Mouse (Mus musculus): ENCODE results near the gene Zfp644. TPM values are rescaled to one million over a fixed set of nuclear protein-coding genes. Genes with fewer than 3 reads are reported as not detected.

Gene Zfp644
- total RNA-seq, 2 experiments from 2014 or later: 95.4 to 98.2 TPM

DNA sequence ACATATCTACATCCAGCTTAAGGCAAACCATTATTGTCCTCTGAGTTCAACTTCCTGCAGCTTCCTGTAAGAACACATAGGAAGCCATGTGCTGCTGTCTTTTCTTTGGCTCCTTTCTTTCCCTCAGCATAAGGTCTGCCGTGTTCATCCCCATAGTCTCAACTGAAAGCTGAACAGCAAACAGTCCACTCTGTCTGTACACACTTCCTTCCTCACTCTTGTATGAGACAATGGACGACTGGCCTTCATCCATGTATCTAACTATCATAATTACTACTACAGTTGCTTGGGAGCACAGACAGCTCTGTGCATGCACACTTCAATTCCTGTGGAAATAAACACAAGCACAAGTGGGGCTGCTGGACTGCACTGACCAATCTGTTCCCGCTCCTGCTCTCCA, 25.2 kb downstream of the Zfp644 start:
- DNase-seq (ENCODE audit: extremely low spot score in 1 of 2, low spot score in 1 of 2): no peak

- DNase-seq (ENCODE audit: extremely low spot score in 1 of 2, low spot score in 1 of 2): no peak
Measured at GRCm38 (mm10) chr5:106664910-106665309, 32.2 kb downstream of the Zfp644 start.

DNA sequence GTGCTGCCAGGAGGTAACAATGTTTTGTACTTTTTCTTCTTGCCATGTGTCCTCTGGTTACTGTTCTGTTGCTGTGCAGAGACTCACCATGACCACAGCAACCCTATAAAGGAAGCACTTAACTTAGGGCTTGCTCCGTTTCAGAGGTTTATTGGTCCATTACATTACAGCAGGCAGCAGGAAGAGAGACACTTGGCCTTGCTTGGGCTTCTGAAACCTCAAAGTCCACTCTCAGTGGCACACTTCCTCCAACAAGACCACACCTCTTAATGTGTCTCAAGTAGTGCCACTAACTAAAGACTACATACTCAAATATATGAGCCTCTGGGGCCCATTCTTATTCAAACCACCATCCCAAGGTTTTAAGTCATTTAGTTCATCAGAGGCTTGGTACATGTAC, 36.2 kb downstream of the Zfp644 start:
- DNase-seq (ENCODE audit: extremely low spot score in 1 of 2, low spot score in 1 of 2): no peak

- DNase-seq (ENCODE audit: extremely low spot score in 1 of 2, low spot score in 1 of 2): no peak
Measured at GRCm38 (mm10) chr5:106652790-106653328, 44.2 kb downstream of the Zfp644 start.

DNA sequence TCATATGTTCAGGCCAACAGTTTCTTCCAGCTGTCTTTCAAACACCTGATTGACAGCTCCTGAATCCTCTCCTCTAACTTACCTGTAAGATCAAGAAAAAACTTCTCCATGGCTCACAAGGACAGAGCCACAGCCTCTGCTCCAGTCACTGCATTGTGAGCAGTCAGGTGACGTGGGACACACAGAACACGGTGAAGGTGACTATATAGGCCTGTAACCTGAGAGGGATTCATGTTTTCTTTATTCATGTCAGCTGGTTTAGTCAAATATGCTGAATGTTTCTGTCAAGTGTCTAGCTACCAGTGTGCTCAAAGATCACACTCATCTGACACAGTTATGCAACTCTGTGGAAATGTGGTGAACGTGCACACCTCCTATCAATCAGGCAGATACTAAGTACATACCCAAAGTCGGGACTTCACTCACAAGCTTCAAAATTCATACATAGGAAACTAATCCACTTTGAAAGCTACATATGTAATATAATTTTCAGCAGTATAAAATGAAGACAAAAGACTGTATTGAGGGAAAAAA, 44.8 kb downstream of the Zfp644 start:
- no peak for DNase-seq (ENCODE audit: extremely low spot score in 1 of 2, low spot score in 1 of 2)

DNA sequence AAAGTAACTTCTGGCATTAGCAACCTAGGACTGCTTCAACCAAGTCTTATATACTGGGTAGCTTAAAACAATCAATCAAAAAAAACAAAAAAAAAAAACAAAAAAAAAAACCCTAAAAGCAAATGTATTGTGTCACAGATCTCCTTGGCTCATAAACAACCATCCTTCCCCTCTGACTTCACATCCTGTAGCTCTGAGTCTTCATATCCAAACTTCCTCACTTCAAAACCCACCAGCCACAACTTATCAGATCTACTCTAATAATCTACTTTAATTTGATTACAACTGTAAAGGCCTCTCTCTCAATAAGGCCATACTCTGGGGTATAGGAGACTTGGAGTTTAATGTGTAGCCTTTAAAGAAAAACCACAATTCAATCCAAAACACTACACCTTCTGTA, 47.1 kb downstream of the Zfp644 start:
- no peak for DNase-seq (ENCODE audit: extremely low spot score in 1 of 2, low spot score in 1 of 2)

DNA sequence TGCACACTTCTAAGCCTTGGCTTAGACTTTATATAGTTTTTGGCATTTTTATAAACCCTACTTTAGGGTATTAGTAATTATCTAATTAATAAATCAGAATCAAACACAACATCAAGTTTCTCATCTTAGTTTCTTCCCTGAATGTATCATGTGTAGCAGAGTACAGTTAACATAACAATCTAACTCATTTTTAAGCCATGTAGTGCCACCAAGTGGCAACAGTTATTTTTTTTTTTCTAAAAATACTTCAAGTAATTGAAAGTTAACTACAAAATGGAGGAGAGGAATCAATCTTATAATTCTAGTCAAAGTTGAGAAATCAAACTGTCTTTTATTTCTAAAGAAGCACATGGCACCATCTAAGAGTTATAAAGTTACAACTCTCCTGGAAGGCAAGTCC, 47.6 kb downstream of the Zfp644 start:
- no peak for DNase-seq (ENCODE audit: extremely low spot score in 1 of 2, low spot score in 1 of 2)

DNA sequence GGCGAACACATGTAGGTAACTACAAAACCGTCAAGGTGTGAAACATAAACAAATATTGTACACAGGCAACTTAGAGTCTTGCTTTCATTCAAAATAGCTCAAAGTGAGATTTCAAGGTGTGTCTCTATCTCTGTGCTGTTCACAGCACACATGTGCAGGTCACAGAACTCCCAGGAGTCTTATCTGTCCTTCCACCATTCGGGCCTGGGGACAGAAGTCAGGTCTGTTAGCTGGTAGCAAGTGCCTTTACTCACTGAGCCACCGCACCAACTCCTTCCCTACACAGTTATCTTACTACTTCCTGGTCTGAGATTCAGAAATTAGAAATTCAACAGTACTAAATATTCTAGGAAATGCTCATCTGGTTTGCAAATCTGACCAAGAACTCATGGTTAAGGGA, 53.7 kb downstream of the Zfp644 start:
- no peak for DNase-seq (ENCODE audit: extremely low spot score in 1 of 2, low spot score in 1 of 2)

DNA sequence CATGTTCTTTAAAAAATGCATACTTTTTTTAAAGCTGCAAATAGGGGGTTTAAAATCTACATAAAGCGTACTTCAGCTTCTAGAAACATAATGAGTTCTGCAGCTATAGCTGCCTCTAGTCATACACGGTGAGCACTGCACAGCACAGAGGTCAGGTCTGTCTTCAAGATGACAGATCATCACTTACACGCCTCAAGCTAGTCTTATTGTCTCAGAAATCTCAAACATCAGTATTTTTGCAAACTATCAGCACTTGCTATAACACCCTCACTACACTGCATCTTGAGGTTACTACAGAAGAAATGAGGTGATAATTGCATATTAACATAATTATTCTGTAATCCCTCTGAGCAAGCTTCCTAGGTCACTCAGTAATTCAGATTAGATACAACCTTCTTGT, 55.2 kb downstream of the Zfp644 start:
- DNase-seq (ENCODE audit: extremely low spot score in 1 of 2, low spot score in 1 of 2): no peak

- DNase-seq (ENCODE audit: extremely low spot score in 1 of 2, low spot score in 1 of 2): no peak
Measured at GRCm38 (mm10) chr5:106640235-106640809, 56.8 kb downstream of the Zfp644 start.

- no peak for DNase-seq (ENCODE audit: extremely low spot score in 1 of 2, low spot score in 1 of 2)
Measured at GRCm38 (mm10) chr5:106639627-106640026, 57.5 kb downstream of the Zfp644 start.

DNA sequence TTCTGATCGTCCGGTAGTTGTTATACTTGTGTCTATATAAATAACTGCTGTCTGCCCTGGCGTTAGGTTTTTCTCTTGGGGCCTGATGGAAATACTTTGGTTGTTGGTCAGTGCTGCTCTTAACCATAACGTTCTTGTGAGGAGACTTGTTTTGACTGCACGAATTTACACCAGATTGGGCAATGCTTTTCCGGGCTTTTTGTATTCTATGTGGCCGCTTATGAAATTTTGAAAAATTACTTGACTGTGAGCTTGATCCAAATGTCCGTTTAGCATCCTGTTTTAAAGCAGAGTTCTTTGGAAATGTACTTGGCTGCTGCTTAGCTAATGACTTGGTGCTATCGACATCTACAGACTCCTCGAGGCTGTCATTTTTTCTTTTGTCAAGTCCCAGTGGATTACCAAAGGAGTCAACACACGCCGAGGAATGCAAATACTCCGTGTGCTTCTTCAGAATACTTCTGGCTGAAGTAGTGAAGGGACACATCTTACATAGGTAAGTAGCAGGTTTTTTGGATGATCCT, 60.6 kb downstream of the Zfp644 start:
- DNase-seq (ENCODE audit: extremely low spot score in 1 of 2, low spot score in 1 of 2): no peak

DNA sequence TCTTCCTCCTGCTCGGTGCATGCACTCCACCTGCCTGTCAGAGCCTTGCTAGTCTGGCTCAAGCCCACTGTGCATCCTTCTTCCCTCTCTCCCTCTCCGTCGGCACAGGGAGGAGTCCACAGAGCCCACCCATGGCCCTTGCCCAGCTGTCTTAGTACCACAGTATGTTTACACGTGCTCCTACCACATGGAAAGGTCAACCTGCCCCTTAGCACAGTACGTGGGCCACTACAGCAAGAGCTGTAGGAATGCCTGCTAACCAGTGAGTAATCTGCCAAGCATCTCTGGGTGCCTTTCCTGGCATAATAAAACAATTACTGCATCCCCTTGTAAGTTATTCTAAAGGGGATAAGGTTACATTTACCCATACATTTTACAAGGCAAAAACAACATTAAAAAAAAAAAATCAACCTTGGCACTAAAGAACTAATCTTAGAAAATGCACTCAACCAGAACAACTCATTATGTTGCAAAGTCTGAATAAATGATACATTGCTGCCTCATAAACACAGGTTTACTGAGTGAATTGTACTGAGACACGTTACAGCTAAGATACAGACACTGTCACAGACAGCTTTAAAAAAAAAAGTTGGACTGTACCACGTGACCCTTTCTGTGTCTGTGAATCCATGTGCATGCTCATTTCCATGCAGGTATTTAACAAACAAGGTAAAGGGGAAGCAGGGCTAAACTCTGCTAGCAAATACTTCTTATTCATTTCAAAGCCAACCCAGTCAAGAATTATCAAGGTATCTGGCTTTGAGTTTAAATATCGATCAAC, 68.5 kb downstream of the Zfp644 start:
- DNase-seq (ENCODE audit: extremely low spot score in 1 of 2, low spot score in 1 of 2): no peak

DNA sequence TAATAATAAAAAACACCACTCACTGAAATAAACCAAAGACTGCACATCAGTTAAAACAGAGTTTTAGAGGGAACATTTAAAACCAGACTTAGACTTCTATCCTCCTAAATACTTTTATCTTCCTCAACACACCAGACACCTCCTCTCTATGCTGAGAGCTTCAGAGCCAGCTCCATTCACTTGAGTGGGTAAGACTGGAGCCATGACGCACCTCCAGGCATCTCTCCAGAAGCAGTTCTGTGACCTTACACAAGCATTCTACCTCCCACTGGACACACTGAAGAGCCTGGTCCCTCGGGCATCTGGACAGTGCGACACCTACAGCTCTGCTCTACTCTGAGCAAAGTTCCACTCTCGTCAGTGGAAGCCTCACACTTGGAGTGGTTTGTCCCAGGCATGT, 73.8 kb downstream of the Zfp644 start:
- DNase-seq (ENCODE audit: extremely low spot score in 1 of 2, low spot score in 1 of 2): no peak

DNA sequence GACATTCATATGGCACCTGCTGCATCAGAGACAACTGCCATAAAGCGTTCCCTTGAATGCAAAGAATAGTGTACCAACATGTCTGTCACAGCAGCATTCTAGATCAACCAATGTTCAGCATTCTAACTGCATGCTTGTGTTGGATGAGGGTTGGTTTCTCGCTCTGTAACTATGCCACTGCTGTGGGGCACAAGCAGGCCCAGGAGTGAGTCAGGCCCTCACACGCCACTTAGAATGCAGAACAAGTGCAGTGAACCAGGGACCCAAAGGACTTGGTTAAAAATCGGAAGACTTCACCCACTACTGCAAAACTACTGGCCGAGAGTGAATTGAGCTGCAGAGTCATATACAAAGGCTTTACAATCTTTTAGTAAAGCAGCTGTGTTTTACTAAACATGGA, 74.9 kb downstream of the Zfp644 start:
- no peak for DNase-seq (ENCODE audit: extremely low spot score in 1 of 2, low spot score in 1 of 2)

DNA sequence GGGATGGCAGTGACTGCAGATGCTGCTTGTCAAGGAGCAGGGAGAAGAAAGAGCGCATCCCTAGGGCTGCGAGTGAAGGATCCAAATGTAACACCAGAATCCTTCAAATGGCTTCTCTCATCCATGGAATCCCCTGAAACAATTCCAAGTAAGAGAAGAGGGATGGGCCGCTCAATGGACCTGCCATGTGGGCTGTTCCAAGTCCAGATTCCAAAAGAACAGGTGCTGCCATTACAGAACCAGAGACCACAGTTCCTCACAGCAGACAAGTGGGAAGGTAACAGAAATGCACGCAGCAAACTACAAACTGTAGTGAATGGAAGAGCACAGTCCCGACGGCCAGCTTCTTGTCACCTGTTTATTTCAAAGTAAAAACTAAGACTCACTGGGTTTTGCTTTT, 76.6 kb downstream of the Zfp644 start:
- DNase-seq (ENCODE audit: extremely low spot score in 1 of 2, low spot score in 1 of 2): no peak

GRCm38 (mm10) chr5:106615006-106615405, 82.1 kb downstream of the Zfp644 start:
- DNase-seq (ENCODE audit: extremely low spot score in 1 of 2, low spot score in 1 of 2): no peak

DNA sequence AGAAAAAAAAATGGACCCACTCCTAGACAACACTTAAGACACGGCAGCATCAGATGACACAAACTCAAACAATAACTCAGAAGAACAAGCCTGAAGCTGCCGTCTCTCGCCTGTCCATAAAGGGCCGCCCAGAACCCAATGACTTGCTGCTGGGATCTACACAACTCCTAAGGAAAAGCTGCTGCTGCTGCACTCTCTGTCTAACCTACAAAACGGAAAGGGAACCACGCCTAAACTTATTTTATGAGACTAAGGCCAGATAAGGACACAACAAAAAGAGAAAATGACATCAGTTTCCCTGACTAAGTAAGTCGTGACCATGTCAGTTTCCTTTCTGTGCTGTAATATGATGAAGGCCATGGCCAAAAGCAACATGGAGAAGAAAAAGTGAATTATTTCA, 82.5 kb downstream of the Zfp644 start:
- no peak for DNase-seq (ENCODE audit: extremely low spot score in 1 of 2, low spot score in 1 of 2)

DNA sequence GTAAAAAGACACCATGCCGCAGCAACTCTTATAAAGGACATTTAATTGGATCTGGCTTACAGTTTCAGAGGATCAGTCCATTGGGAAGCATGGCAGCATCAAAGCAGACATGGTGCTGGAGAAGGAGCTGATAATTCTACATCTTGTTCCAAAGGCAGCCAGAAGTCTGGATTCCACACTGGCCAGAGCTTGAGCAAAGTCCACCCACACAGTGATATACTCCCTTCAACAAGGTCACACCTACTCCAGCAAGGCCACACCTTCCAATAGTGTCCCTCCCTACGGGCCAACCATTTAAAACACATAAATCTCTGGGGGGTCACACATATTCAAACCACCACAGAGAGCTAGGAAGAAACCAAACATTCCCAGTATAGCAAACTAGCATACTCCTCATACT, 84.9 kb downstream of the Zfp644 start:
- no peak for DNase-seq (ENCODE audit: extremely low spot score in 1 of 2, low spot score in 1 of 2)

DNA sequence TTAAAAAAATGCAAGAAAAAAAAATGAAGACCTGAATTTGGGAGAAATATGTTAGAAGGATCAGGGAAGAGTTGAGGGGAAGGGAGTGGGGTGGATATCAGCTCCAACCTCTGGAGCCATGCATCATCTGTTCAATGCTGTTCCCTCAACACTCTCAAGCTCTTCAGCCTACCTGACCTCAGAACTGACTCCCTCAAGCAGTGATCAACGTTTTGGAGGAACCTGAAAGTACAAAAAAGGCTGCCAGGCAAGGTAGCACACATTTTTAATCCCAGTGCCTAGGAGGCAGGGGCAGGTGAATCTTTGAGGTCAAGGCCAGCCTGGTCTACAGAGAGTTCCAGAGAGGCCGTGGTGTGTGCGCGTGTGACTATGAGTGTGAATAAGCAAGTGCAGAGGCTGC, 88.3 kb downstream of the Zfp644 start, which contains the start of gene Gm17304:
Gm17304 (plus strand) TSS at position 301 of the 400 bp plus-strand sequence.
- no peak for DNase-seq (ENCODE audit: extremely low spot score in 1 of 2, low spot score in 1 of 2)

GRCm38 (mm10) chr5:106607081-106607480, 90.0 kb downstream of the Zfp644 start:
- no peak for DNase-seq (ENCODE audit: extremely low spot score in 1 of 2, low spot score in 1 of 2)

Data from layer of hippocampus, postnatal 25 days (tissue).